Mouse (Mus musculus) liver, embryonic 13.5 days (tissue): ENCODE measurements around the gene Sytl1. TPM values are rescaled to one million over a fixed set of nuclear protein-coding genes. Genes with fewer than 3 reads are reported as not detected.

ENCODE experiments used
- ATAC-seq: fragments of 200-750 bp; cut with Nextera tagmentation; 2 replicates; pipeline ENCODE4 v1.8.0; 2017; ENCODE audit warnings: low read depth, mild to moderate bottlenecking, moderate number of reproducible peaks, moderate library complexity
- DNase-seq: peaks from one replicate; pipeline ENCODE4 v3.0.0; 2022
- H3K27ac ChIP-seq: fragments of 300-500 bp; sonication (generic); 2 replicates; pipeline ENCODE4 v1.5.1; 2015; ENCODE audit warnings: moderate library complexity, mild to moderate bottlenecking, inconsistent platforms
- H3K27me3 ChIP-seq: fragments of 300-500 bp; sonication (generic); 2 replicates; pipeline ENCODE4 v1.6.1; 2015; ENCODE audit warnings: mild to moderate bottlenecking, inconsistent platforms
- H3K36me3 ChIP-seq: fragments of 300-500 bp; sonication (generic); 2 replicates; pipeline ENCODE4 v1.6.1; 2015; ENCODE audit warnings: mild to moderate bottlenecking, inconsistent platforms
- H3K4me1 ChIP-seq: fragments of 300-500 bp; sonication (generic); replicated peaks from 2 replicates; pipeline ENCODE4 v1.6.1; 2015; ENCODE audit warnings: inconsistent platforms
- H3K4me2 ChIP-seq: fragments of 300-500 bp; sonication (generic); 2 replicates; pipeline ENCODE4 v1.6.1; 2015; ENCODE audit warnings: inconsistent platforms, mild to moderate bottlenecking, moderate library complexity
- H3K4me3 ChIP-seq: fragments of 300-500 bp; sonication (generic); replicated peaks from 2 replicates; pipeline ENCODE4 v1.5.1; 2015; ENCODE audit warnings: mild to moderate bottlenecking, inconsistent platforms
- H3K9ac ChIP-seq: fragments of 300-500 bp; sonication (generic); 2 replicates; pipeline ENCODE4 v1.6.1; 2015; ENCODE audit warnings: mild to moderate bottlenecking, inconsistent platforms
- H3K9me3 ChIP-seq: fragments of 300-500 bp; sonication (generic); replicated peaks from 2 replicates; pipeline ENCODE4 v1.6.1; 2016; ENCODE audit warnings: inconsistent platforms
- WGBS: fragments of 180-500 bp; shearing (Covaris S2); methylation state at CpG from one replicate; pipeline ENCODE4 v1.1.7; 2015; ENCODE audit not compliant: insufficient replicate concordance; 5-methylcytosine and 5-hydroxymethylcytosine counted together
- polyA plus RNA-seq: library from polyadenylated mRNA; unstranded; fragments of >200 nt; fragmentation: Nextera tagmentation; extraction: Ambion mirVana; gene quantifications from 2 replicates; pipeline ENCODE4 v1.2.1, GENCODE M21; 2015

Sytl1 gene
- polyA plus RNA-seq, 1 experiment from 2014 or later, result 0.55 TPM

DNA sequence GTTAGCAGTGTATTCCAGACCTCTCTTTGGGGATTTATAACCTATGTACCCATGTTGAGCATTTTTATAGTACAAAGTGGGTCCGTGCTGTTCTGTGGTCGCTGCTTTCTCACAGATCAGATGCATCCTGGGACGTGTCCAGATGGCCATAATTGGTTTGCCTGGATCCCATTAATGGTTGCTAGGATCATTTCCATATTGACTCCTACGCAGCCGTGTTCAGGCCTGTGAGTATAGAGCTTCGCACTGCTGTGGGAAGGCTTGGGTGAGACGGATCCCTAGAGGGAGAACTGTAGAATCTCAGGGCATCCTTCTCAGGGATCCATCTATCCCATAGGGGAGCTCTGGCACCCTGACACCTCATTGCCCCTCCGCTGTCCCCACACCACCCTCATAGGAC lies 33.3 kb downstream of the Sytl1 start:
- Histone ChIP-seq H3K27me3 (peaks cover 8% of the 10 kb centered on the region; the same call in 1 of the 2 replicates), H3K4me1 (no peaks in the 10 kb centered on the region), H3K27ac (no peak overlapping the region), H3K9me3 (no peaks in the 10 kb centered on the region), H3K36me3 (no peaks in the 10 kb centered on the region), H3K4me3 (no peak overlapping the region), H3K9ac (no peak overlapping the region), H3K4me2 (no peak overlapping the region)
- 69% methylated on average over 8 of the region's 8 CpGs for WGBS
- no peak for ATAC-seq
- DNase-seq, result no peak

DNA sequence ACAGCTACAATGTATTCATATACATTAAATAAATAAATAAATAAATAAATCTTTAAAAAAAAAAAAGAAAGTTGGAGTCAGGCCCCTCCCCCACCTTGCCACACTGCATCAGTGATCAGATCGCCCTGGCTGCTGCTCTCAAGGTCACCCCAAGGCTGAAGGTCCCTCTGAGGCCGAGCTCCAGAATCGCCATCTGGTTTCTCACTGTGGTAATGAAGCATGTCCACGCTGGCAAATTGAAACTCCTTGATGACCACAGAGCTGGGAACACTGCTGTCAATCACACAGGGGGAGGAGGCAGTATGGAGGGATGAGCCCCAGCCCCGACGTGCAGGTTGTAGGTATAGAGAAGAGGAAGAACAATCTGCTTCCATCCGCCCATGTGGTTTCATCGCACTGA lies 35.3 kb downstream of the Sytl1 start:
- WGBS, result 42% methylated on average over 8 of the region's 8 CpGs
- H3K9ac ChIP-seq, result no peak overlapping the region
- no peak overlapping the region for H3K27ac ChIP-seq

DNA sequence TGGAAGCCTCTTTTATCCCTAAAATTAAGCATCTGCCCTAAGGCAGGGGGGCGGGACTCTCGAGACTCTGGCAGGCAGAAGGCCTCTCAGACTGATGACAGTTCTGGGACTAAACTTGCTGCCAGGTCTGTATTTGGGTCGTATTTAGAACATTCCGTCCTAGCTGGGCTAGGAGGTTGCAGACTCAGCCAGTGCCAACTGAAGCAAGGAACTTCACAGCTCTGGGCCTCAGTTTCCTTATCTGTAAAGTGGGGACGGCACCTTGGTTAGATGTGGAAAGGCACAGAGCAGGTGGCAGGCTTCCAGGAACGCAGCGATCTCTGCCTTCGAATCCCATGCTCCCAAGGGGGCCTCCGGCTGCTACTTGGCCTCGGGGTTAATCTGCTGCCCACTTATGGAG lies 36.8 kb downstream of the Sytl1 start:
- Histone ChIP-seq H3K9me3 (no peaks in the 10 kb centered on the region), H3K4me2 (no peak overlapping the region), H3K4me3 (no peak overlapping the region), H3K4me1 (no peaks in the 10 kb centered on the region; the same call in 1 of the 2 replicates), H3K36me3 (no peaks in the 10 kb centered on the region), H3K9ac (no peak overlapping the region), H3K27ac (no peak overlapping the region), H3K27me3 (peaks cover 39% of the 10 kb centered on the region)
- WGBS, result 58% methylated on average over 10 of the region's 10 CpGs
- DNase-seq (no peak), ATAC-seq (no peak)

More for the DNA sequence above, 35.3 kb downstream of the Sytl1 start:
- H3K36me3 ChIP-seq, result no peaks in the 10 kb centered on the region
- H3K27me3 ChIP-seq, result peaks cover 23% of the 10 kb centered on the region
- DNase-seq, result no peak
- no peak overlapping the region for H3K4me3 ChIP-seq
- H3K9me3 ChIP-seq, result no peaks in the 10 kb centered on the region
- H3K4me1 ChIP-seq, result no peaks in the 10 kb centered on the region
- ATAC-seq, result no peak
- H3K4me2 ChIP-seq, result no peak overlapping the region

DNA sequence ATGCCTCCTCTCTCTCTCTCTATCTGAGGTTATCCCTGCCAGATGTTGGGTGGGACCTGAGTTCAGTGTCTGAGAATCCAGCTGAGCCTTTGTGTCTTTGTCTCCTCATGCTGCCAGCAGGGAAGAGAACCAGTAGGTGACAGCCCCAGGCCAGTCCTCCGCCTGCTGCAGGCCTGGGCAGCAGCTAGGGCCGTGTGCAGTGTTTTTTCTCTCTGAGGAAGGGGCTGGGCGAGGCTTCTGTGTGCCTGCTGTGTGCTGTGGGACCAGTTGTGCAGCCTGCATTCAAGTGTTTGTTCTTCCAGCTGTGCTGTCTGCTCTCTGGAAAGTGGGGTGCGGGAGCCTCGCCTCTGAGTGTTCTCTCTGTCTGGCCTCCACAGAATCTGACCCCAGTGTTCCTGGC lies 39.0 kb downstream of the Sytl1 start:
- no peak for ATAC-seq
- Histone ChIP-seq H3K36me3 (no peaks in the 10 kb centered on the region), H3K4me3 (no peak overlapping the region), H3K27ac (no peak overlapping the region), H3K4me1 (peaks cover 8% of the 10 kb centered on the region), H3K9me3 (no peaks in the 10 kb centered on the region), H3K9ac (no peak overlapping the region), H3K27me3 (peaks cover 59% of the 10 kb centered on the region), H3K4me2 (no peak overlapping the region)
- 64% methylated on average over 5 of the region's 5 CpGs for WGBS
- no peak for DNase-seq

DNA sequence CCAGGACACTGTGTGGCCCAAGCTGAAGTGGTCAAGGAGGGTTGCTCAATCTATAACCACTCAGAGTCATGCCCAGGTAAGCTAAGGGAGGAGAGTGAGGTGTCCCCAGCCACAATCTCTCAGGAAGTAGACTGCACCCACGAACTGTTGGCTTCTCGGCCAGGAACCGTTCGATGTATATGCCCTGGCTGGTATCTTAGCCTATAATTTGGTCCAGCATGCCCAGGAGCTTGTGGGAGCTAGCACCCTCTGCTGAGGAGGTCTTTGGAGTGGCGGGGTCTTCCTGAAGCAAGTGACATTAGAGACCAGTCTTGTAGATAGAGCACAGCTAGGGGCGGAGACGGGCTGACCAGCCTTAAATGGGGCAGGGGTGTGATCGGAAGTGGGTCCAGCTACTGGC lies 41.2 kb downstream of the Sytl1 start:
- Histone ChIP-seq H3K36me3 (no peaks in the 10 kb centered on the region), H3K9ac (no peak overlapping the region), H3K4me2 (no peak overlapping the region), H3K9me3 (no peaks in the 10 kb centered on the region), H3K4me3 (no peak overlapping the region), H3K4me1 (peaks cover 12% of the 10 kb centered on the region), H3K27ac (no peak overlapping the region), H3K27me3 (peaks cover 71% of the 10 kb centered on the region)
- ATAC-seq (no peak), DNase-seq (no peak)
- 66% methylated on average over 8 of the region's 8 CpGs for WGBS

DNA sequence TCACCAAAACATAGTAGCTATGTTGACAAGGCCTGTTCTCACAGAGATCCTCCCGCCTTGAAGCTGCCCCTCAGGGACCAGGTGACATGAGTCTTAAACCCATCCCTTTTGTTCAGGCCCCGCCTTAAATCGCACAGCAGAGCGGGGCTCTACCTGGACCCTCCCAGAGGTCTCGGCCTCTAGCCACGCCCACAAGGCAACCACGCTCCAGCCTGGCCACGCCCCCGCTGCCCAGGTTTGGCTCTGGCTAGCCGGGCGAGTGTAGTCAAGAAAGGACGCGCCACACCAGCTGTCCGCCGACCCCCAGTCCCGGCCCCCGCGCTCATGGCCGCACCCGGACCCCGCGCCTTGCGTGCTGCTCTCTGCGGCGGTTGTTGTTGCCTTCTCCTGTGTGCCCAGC lies 42.3 kb downstream of the Sytl1 start:
- ATAC-seq (peak; percentile 18; the same call in 1 of the 2 replicates), DNase-seq (peak; percentile 40)
- Histone ChIP-seq H3K27me3 (peaks cover 65% of the 10 kb centered on the region), H3K27ac (no peak overlapping the region), H3K9ac (peak overlapping the region; percentile 33; the same call in 1 of the 2 replicates), H3K4me3 (peak overlapping the region; percentile 16), H3K4me1 (peaks cover 12% of the 10 kb centered on the region), H3K36me3 (no peaks in the 10 kb centered on the region), H3K4me2 (peak overlapping the region; percentile 52), H3K9me3 (no peaks in the 10 kb centered on the region)
- WGBS, result 7% methylated on average over 25 of the region's 25 CpGs

DNA sequence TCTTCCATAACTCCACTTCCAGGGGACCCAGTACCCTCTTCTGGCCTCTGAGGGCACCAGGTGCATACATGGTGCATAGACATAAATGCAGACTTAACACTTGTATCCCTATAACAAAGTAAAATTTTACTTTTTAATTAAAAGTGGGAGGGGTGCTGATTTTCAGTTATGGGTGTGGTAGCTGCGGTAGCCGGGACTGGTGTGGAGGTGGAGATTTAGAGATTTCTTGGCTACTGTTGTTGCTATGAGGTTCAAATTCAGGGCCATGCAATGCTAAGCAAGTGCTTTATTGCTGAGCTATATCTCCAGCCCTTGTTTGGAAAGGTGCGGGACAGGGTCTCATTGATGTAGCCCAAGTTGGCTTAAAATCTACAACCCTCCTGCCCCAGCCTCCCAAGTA lies 44.2 kb downstream of the Sytl1 start:
- Histone ChIP-seq H3K4me2 (no peak overlapping the region), H3K36me3 (no peaks in the 10 kb centered on the region), H3K9ac (no peak overlapping the region), H3K27me3 (peaks cover 77% of the 10 kb centered on the region), H3K27ac (no peak overlapping the region), H3K4me3 (no peak overlapping the region), H3K4me1 (peaks cover 12% of the 10 kb centered on the region), H3K9me3 (no peaks in the 10 kb centered on the region)
- 45% methylated on average over 3 of the region's 3 CpGs for WGBS
- no peak for ATAC-seq
- DNase-seq, result no peak

DNA sequence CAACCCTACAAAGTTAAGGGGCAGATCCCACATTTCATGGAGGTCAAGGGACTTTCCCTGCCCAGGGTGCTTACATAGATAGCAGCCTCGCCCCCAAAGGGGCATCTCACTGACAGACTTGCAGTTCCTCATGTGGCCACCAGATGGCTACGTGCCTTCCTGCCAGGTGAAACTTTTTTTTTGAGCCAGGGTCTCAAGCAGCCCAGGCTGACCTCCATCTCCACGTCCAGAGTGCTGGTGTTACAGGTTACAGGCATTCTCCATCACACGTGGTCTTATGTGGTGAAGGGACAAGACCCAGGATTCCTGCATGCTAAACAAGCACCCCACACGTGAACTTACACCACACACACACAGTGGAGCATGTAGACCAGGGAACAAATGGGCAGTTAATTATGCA lies 45.3 kb downstream of the Sytl1 start:
- peaks cover 78% of the 10 kb centered on the region for H3K27me3 ChIP-seq
- no peak overlapping the region for H3K4me3 ChIP-seq
- no peak overlapping the region for H3K4me2 ChIP-seq
- DNase-seq (peak; percentile 41), ATAC-seq (no peak)
- H3K9me3 ChIP-seq, result no peaks in the 10 kb centered on the region
- H3K4me1 ChIP-seq, result peaks cover 21% of the 10 kb centered on the region
- WGBS, result 5% methylated on average over 5 of the region's 5 CpGs
- H3K27ac ChIP-seq, result no peak overlapping the region
- no peaks in the 10 kb centered on the region for H3K36me3 ChIP-seq
- no peak overlapping the region for H3K9ac ChIP-seq

DNA sequence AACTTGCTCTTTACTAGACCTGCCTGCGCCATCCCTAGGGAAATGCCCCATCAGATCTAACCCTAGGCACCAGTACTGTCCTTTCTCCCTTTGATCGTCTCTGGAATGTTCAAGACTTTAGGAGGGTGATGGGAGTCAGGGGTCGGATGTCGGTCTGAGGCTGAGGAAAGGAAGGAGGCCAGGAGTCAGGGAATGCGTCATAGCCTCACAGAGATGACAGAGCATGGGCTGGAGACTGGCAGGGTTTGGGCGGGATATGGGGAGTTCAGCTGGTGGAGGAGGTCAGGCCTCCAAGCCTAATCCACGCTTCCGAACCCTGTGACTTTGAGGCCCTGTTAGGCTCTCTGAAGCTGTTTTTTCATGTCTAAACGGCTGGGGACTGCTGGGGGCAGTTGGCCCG lies 49.3 kb downstream of the Sytl1 start:
- no peaks in the 10 kb centered on the region for H3K9me3 ChIP-seq
- DNase-seq (no peak), ATAC-seq (no peak)
- WGBS, result 23% methylated on average over 10 of the region's 10 CpGs
- H3K9ac ChIP-seq, result no peak overlapping the region
- H3K4me3 ChIP-seq, result no peak overlapping the region
- H3K4me1 ChIP-seq, result peaks cover 22% of the 10 kb centered on the region
- H3K27me3 ChIP-seq, result peaks cover 77% of the 10 kb centered on the region
- H3K36me3 ChIP-seq, result no peaks in the 10 kb centered on the region
- H3K4me2 ChIP-seq, result peak overlapping the region; percentile 92
- H3K27ac ChIP-seq, result no peak overlapping the region

DNA sequence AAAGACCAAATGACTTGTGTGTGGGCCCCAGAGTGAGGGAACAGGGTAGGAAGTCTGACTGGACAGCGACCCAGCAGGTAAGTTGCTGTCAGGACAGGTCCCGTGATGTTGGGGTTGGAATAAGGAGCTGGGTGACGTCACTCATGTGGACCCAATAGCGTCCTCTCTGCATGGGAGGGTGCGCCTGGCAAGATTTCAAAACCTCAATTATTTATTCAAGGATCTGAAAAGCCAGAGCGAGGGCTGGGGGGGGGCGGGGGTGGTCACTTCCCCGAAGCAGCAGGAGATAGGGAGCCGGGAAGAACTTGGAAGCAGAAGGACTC lies 49.7 kb downstream of the Sytl1 start:
- H3K9me3 ChIP-seq, result no peaks in the 10 kb centered on the region
- no peaks in the 10 kb centered on the region for H3K36me3 ChIP-seq
- peak overlapping the region; percentile 92 for H3K4me2 ChIP-seq
- peak overlapping the region; percentile 67; the same call in 1 of the 2 replicates for H3K4me3 ChIP-seq
- H3K27me3 ChIP-seq, result peaks cover 77% of the 10 kb centered on the region
- 5% methylated on average over 9 of the region's 9 CpGs for WGBS
- H3K9ac ChIP-seq, result 0 out of 2 replicates have a peak overlapping the region, but pooled peaks have one; percentile 9
- ATAC-seq, result no peak
- no peak overlapping the region for H3K27ac ChIP-seq
- no peak for DNase-seq
- peaks cover 20% of the 10 kb centered on the region for H3K4me1 ChIP-seq

DNA sequence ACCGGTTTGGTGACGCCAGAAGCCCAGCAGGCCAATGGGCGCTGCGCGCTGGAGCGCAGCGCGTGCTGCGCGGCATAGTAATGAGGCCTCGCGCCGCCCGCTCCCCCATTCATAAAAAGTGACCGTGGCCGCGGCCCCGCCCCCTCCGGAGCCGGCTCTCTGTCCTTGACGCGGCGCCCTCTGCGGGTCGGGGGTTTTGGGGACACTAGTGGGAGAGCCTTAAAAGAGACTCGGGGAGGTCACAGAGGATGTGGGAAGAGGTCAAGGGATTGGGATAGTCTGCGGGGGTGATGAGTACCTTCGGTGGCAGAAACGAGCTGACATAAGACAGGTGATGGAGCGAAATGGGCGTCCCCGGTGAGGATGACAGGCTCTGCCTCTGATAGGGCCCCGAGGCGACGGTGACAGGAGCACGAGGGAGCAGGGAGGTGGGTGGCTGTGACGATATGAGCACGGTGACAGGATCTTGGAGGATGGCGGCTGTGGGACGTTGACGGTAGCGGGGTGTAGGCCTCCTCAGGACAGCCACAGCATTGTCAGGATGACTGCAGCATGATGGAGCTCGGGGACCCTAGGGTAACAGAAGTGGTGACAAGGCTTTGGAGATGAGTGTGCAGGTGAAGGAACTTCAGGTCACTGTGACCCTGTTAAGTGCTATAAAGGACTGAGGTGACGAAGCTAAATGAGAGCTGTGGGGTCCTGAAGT lies 50.2 kb downstream of the Sytl1 start:
- peak overlapping the region; percentile 54 for H3K9ac ChIP-seq

More for the DNA sequence above, 50.2 kb downstream of the Sytl1 start:
- DNase-seq (peak; percentile 58), ATAC-seq (peak; percentile 81)
- no peak overlapping the region for H3K27ac ChIP-seq
- peak overlapping the region; percentile 67 for H3K4me3 ChIP-seq
- peak overlapping the region; percentile 92 for H3K4me2 ChIP-seq
- peaks cover 76% of the 10 kb centered on the region for H3K27me3 ChIP-seq
- 2% methylated on average over 44 of the region's 44 CpGs for WGBS
- no peaks in the 10 kb centered on the region for H3K36me3 ChIP-seq
- no peaks in the 10 kb centered on the region for H3K9me3 ChIP-seq
- peaks cover 20% of the 10 kb centered on the region for H3K4me1 ChIP-seq
